Mouse (Mus musculus) common myeloid progenitor, adult 5-6 weeks (primary cell): ENCODE data around the gene Tmem158. TPM values are rescaled to one million over a fixed set of nuclear protein-coding genes. Genes with fewer than 3 reads are reported as not detected.

Source experiments
- ATAC-seq: replicated peaks from 2 replicates; pipeline ENCODE4 v1.8.0; 2016; ENCODE audit warnings: low read depth, mild to moderate bottlenecking, moderate TSS enrichment, inconsistent platforms; ENCODE audit not compliant: poor library complexity, severe bottlenecking
- total RNA-seq: library from RNA; stranded (forward); fragments of 200-1000, 187-1606 nt; gene quantifications from 2 replicates; pipeline ENCODE4 v1.2.3, GENCODE M21; 2017

The Tmem158 gene
- total RNA-seq: 1.6 and 1.8 TPM in 2 replicates

GRCm38 (mm10) chr9:123260611-123261021 is at the start of gene Tmem158:
Gene Tmem158 (minus strand): TSS chr9:123260764.
- ATAC-seq: peak; percentile 92

GRCm38 (mm10) chr9:123309685-123310365 is 49.3 kb upstream of the Tmem158 start:
- ATAC-seq: no peak

GRCm38 (mm10) chr9:123309073-123309472 is 48.5 kb upstream of the Tmem158 start:
- no peak for ATAC-seq

- ATAC-seq: no peak
These were observed 44.4 kb upstream of the Tmem158 start for GRCm38 (mm10) chr9:123304917-123305316.

- ATAC-seq: no peak
These were observed 43.4 kb upstream of the Tmem158 start for GRCm38 (mm10) chr9:123303952-123304351.

GRCm38 (mm10) chr9:123302759-123303313 is 42.3 kb upstream of the Tmem158 start:
- no peak for ATAC-seq

- no peak for ATAC-seq
These were observed 37.3 kb upstream of the Tmem158 start for GRCm38 (mm10) chr9:123297862-123298261.

GRCm38 (mm10) chr9:123296229-123296628 is 35.7 kb upstream of the Tmem158 start:
- ATAC-seq: no peak

GRCm38 (mm10) chr9:123294581-123294980 is 34.0 kb upstream of the Tmem158 start:
- ATAC-seq: no peak

GRCm38 (mm10) chr9:123288378-123288777 is 27.8 kb upstream of the Tmem158 start:
- ATAC-seq: no peak

GRCm38 (mm10) chr9:123285623-123286022 is 25.1 kb upstream of the Tmem158 start:
- ATAC-seq: peak; percentile 83

- no peak for ATAC-seq
These were observed 20.2 kb upstream of the Tmem158 start for GRCm38 (mm10) chr9:123280775-123281174.

- ATAC-seq: peak; percentile 38
These were observed 17.4 kb upstream of the Tmem158 start for GRCm38 (mm10) chr9:123278003-123278402.

GRCm38 (mm10) chr9:123275373-123275772 is 14.8 kb upstream of the Tmem158 start:
- ATAC-seq: peak; percentile 83

GRCm38 (mm10) chr9:123274674-123275073 is 14.1 kb upstream of the Tmem158 start:
- ATAC-seq: 0 out of 2 replicates have a peak, but pooled peaks have one; percentile 8

GRCm38 (mm10) chr9:123273876-123274275 is 13.3 kb upstream of the Tmem158 start:
- ATAC-seq: no peak

GRCm38 (mm10) chr9:123271552-123271951 is 11.0 kb upstream of the Tmem158 start:
- ATAC-seq: no peak

GRCm38 (mm10) chr9:123269906-123270558 is 9.5 kb upstream of the Tmem158 start:
- peak; percentile 85 for ATAC-seq

GRCm38 (mm10) chr9:123259896-123260610 is 511 bp downstream of the Tmem158 start:
- ATAC-seq: peak; percentile 83

- ATAC-seq: no peak
These were observed 1.1 kb downstream of the Tmem158 start for GRCm38 (mm10) chr9:123259461-123259895.

GRCm38 (mm10) chr9:123258796-123259195 is 1.8 kb downstream of the Tmem158 start:
- no peak for ATAC-seq
